Mouse (Mus musculus) fat pad, adult 2 months (tissue): ENCODE measurements around the gene Kbtbd12.

Source experiments
- DNase-seq: peaks from one replicate; pipeline ENCODE4 v3.0.0-alpha.2; 2011; ENCODE audit warnings: low read depth, low spot score; ENCODE audit errors: extremely low read depth

The Kbtbd12 gene

DNA sequence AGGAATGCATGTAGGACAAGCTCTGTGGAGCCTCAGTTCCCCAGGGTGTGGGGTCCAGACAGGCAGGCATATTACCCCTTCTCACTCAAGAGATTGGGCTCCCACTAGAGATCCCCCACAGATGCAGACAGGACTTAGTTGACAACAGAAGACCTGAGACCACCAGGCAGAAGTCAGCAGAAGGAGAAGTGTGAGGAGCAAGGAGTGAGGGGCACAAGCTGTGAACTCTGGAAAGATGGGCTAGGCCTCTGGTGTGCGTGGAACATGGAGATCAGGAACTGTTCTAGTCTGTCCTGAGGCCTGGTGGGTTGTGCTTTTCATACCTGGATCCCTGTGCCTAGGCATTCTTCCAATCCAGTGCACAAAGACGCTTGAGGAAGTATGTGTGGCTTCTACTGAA is 87.8 kb downstream of the Kbtbd12 start:
- DNase-seq = no peak

- DNase-seq = no peak
Measured at GRCm38 (mm10) chr6:88549137-88549814, 88.5 kb downstream of the Kbtbd12 start.

- no peak for DNase-seq
Measured at GRCm38 (mm10) chr6:88548405-88549049, 89.2 kb downstream of the Kbtbd12 start.

DNA sequence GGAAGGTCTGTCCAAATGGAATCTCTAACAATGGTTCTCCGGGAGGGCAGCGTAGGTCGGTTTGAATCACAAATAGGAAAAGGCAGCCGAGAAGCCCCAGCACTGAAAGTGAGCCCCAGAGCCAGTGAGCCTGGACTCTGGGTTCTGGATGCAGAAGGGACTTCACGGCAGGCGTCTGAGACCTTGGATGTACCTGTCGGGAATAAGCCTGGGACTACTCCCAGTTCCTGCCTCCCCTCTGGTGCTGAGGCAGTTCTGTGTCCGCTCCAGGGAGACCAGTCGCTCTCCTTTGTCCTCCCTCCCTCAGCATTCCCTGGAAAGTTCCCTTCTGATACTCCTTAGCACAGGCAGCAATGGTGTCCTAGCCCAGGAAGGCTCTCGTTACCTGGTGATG is 92.4 kb downstream of the Kbtbd12 start:
- no peak for DNase-seq

- DNase-seq = no peak
Measured at GRCm38 (mm10) chr6:88544644-88545396, 92.9 kb downstream of the Kbtbd12 start.

DNA sequence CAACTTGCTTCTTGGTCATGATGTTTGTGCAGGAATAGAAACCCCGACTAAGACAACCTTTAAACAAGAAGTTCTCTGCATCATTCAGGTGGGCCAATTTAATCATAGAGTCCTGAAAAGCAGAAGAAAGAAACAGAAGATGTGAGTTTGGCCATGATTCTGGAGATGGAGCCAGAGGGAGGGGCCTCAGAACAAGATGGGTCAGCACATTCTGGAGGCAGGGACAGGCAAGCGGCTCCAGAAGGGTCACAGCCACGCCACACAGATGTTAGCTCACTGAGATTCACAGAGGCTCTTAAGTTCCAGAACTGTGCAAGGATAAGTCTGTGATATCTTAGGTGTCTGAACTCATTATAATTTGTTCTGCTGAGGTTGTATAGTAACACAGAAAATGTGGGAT is 93.5 kb downstream of the Kbtbd12 start:
- no peak for DNase-seq

DNA sequence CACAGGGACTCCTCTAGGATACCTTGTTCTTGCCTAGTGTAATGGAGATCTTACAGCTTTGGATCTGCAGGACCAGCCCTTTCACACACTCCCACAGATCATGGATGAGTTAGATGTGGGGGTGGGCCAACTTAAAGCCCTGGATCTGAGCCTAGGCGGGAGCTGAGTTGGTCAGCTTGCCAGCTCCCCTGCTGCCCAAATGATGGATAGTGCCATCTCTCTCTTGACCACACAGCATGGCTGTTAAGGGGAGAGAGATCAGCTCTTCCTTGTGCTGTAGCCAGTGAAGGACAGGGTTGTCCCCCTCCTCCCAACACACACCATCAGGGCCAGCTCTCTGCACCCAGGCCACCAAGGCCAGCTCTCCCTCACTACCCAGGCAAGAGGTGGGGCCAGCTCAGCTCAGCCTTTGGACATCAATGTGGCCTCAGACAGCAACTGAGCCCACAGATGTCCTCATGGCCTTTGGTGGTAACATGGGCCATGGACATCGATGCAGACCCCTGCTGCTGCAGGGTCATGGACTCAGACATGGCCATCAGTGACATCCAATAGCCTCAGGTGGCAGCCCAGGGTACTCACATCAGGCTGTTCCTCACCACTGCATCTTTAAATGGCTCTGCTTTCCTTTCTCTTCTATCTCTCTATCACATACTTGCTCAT is 97.5 kb downstream of the Kbtbd12 start:
- no peak for DNase-seq

DNA sequence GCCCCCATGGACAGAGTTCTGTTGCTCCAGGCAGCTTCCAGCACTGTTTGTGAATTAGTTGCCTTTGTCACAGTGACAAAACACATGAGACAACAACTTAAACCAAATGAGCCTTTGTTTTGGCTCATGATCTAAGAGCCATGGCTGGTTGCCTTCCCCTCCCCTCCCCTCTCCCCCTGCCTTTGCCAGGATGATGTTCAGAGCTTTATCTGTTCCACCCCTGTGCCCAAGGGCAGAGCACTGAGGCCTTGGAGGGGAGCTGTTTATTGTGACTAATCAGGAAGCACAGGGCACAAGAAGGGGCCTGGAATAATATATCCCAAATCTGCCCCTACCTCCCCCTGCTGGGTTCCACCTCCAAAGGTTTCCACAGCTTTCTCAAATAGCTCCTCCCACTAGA is 107.4 kb downstream of the Kbtbd12 start:
- DNase-seq = no peak

DNA sequence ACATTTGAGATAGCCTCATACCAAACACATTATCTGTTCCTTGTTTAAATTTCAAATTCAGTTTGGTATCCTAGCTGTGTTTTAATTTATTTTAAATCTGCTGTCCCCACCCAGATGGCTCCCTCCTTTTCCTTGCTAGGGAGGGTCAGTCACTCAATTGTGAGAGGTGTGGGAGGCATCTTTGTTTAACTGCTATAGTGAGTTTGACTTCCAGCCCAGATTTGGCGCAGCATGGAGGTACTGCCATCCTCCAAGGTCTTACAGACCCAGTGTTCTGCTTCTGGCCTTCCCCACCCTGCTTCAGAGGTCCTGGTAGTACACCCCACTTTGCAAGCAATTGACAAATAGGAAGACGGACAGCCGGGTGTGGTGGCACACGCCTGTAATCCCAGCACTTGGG is 113.7 kb downstream of the Kbtbd12 start:
- no peak for DNase-seq

DNA sequence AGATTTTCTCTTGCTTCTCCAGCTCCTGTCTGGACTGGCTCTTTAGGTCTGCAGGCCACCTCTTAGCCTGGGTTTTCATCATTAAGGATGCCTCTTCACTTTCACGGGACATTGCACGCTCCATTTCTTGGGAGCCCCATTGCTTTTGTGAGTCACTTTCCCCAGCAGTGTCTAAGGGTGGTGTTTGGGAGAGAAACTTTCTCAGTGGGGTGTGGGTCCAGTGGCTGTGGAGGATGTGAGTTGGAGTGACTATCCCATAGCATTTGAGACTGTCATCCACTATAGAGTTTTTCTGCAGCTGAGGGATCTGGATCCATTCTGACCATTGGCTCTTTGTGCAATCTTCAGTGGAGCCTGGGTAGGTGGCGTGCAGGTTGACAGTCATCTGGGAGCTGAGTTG is 114.3 kb downstream of the Kbtbd12 start:
- DNase-seq = no peak

- DNase-seq = no peak
Measured at GRCm38 (mm10) chr6:88523043-88523442, 114.7 kb downstream of the Kbtbd12 start.

GRCm38 (mm10) chr6:88522606-88523005 is 115.1 kb downstream of the Kbtbd12 start:
- no peak for DNase-seq

DNA sequence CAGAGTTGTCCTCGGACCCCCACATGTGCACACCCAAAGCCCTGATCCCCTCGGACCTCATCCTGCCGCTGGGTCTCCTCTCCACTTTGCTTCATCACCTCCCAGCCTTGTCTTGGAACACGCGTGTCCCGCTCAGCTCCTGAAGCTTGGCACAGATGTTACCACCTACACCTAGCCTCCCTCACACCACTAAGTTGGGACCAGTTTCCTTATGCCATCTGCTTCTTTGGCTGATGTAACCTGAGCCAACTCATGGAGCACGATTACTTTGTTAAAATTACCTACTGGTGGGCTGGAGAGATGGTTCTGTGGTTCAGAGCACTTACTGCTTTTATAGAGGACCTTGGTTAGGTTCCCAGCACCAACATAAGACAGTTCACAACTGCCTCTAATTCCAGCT is 115.9 kb downstream of the Kbtbd12 start:
- DNase-seq = no peak

- DNase-seq = peak; percentile 40
Measured at GRCm38 (mm10) chr6:88518404-88519263, 119.1 kb downstream of the Kbtbd12 start, which contains the start of gene Sec61a1. Sec61a1 (minus strand) TSS chr6:88518905.

GRCm38 (mm10) chr6:88517701-88518403 is 119.9 kb downstream of the Kbtbd12 start:
- no peak for DNase-seq

- DNase-seq = no peak
Measured at GRCm38 (mm10) chr6:88516667-88517066, 121.1 kb downstream of the Kbtbd12 start.

- no peak for DNase-seq
Measured at GRCm38 (mm10) chr6:88515971-88516370, 121.8 kb downstream of the Kbtbd12 start.

GRCm38 (mm10) chr6:88514546-88514945 is 123.2 kb downstream of the Kbtbd12 start:
- DNase-seq = no peak

DNA sequence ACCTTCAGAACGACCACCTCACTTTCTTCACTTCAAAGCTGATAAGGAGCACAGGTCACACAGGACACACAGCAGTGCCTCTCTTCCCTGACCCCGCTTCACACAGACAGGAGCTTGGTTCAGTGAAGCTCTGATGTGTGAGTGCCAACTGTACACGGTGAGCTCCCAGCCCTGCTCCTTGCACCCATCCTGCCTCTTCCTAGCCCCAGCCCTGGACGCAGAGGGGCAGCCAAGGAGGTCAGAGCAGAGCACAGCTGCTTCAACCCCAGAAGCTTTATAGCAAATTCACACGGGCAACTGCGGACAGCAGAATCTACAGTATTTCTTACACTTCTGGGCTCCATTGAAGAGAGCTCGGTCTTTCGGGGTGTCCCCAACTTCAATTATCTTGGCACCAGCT is 123.8 kb downstream of the Kbtbd12 start:
- DNase-seq = no peak

DNA sequence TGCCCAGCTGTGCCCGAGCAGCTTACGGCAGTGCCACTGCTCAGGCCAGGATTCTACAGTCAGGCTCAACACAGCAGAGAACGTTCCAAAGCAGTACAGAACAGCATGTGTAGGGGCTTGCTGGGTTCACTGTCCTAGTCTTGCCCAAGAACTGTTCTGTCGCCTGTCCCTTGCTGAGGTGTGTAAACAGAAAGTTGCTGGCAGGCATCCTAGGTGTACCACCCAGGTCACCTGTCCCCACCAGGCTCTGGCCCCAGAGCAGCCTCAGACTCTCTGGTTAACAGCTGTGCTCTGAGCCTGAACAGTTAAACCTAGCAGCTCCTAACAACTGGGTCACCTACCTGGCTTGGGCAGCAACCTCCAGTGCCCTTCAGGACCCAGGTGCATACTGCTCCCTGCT is 134.7 kb downstream of the Kbtbd12 start:
- no peak for DNase-seq
